Mouse (Mus musculus): ENCODE results near the gene Odf3. TPM values are rescaled to one million over a fixed set of nuclear protein-coding genes. Genes with fewer than 3 reads are reported as not detected.
"Not testable (repeated sequence)": the region's sequence is repeated elsewhere in the genome, so short reads cannot be mapped to it uniquely, and the experiment has no call there.

Gene Odf3
- total and polyA plus RNA-seq, 3 experiments, result 0.11 TPM; not detected in 2

- Histone ChIP-seq H3K9me3 (replicated peaks) (no peaks in the 10 kb centered on the region), H3K4me3 (ENCODE audit: low read depth, low read length) (peak overlapping the region; percentile 90), H3K36me3 (replicated peaks) (peaks cover 59% of the 10 kb centered on the region), H3K27me3 (ENCODE audit: insufficient read depth, low read length) (no peaks in the 10 kb centered on the region), H3K4me1 (ENCODE audit: insufficient read depth, low read depth, low read length) (peaks cover 43% of the 10 kb centered on the region)
- ATAC-seq (ENCODE audit: extremely low read depth, insufficient number of reproducible peaks, low FRiP score, poor library complexity, severe bottlenecking) (0 out of 2 replicates have a peak, but pooled peaks have one; percentile 4), DNase-seq (ENCODE audit: low spot score) (no peak)
- TF ChIP-seq GATA1 (IDR thresholded peaks at IDR 0.05; ENCODE audit: borderline replicate concordance, low read length) (no peak), GATA2 (IDR thresholded peaks at IDR 0.05; ENCODE audit: borderline replicate concordance, low read depth, low read length) (no peak), CTCF (IDR thresholded peaks at IDR 0.05; ENCODE audit: low read depth, low read length) (no peak), POLR2AphosphoS5 (IDR thresholded peaks at IDR 0.05; ENCODE audit: insufficient replicate concordance, low read depth, low read length) (no peak), TAL1 (conservative IDR thresholded peaks at IDR 0.05; ENCODE audit: low read depth, low read length) (no peak)
Measured at GRCm38 (mm10) chr7:140882469-140882803, 34.8 kb downstream of the Odf3 start.

- ATAC-seq (ENCODE audit: extremely low read depth, insufficient number of reproducible peaks, low FRiP score, poor library complexity, severe bottlenecking); H3K4me1 ChIP-seq (ENCODE audit: insufficient read depth, low read depth, low read length); H3K27me3 ChIP-seq (ENCODE audit: insufficient read depth, low read length); H3K9me3 ChIP-seq (replicated peaks); DNase-seq (ENCODE audit: low spot score); H3K4me3 ChIP-seq (ENCODE audit: low read depth, low read length): not testable (repeated sequence)
- peaks cover 83% of the 10 kb centered on the region for H3K36me3 ChIP-seq (replicated peaks)
Measured at GRCm38 (mm10) chr7:140890636-140891035, 43.0 kb downstream of the Odf3 start.

GRCm38 (mm10) chr7:140894031-140894430 is 46.4 kb downstream of the Odf3 start:
- no peaks in the 10 kb centered on the region for H3K9me3 ChIP-seq (replicated peaks)
- H3K4me1 ChIP-seq (ENCODE audit: insufficient read depth, low read depth, low read length), result peaks cover 4% of the 10 kb centered on the region
- H3K4me3 ChIP-seq (ENCODE audit: low read depth, low read length), result no peak overlapping the region
- ATAC-seq (ENCODE audit: extremely low read depth, insufficient number of reproducible peaks, low FRiP score, poor library complexity, severe bottlenecking) (no peak), DNase-seq (ENCODE audit: low spot score) (no peak)
- TF ChIP-seq GATA2 (IDR thresholded peaks at IDR 0.05; ENCODE audit: borderline replicate concordance, low read depth, low read length) (no peak), TAL1 (conservative IDR thresholded peaks at IDR 0.05; ENCODE audit: low read depth, low read length) (no peak), GATA1 (IDR thresholded peaks at IDR 0.05; ENCODE audit: borderline replicate concordance, low read length) (no peak), POLR2AphosphoS5 (IDR thresholded peaks at IDR 0.05; ENCODE audit: insufficient replicate concordance, low read depth, low read length) (no peak), CTCF (IDR thresholded peaks at IDR 0.05; ENCODE audit: low read depth, low read length) (no peak)
- peaks cover 82% of the 10 kb centered on the region for H3K36me3 ChIP-seq (replicated peaks)
- H3K27me3 ChIP-seq (ENCODE audit: insufficient read depth, low read length), result no peaks in the 10 kb centered on the region

- Histone ChIP-seq H3K36me3 (replicated peaks) (peaks cover 82% of the 10 kb centered on the region), H3K4me3 (ENCODE audit: low read depth, low read length) (no peak overlapping the region), H3K4me1 (ENCODE audit: insufficient read depth, low read depth, low read length) (peaks cover 4% of the 10 kb centered on the region), H3K9me3 (replicated peaks) (no peaks in the 10 kb centered on the region), H3K27me3 (ENCODE audit: insufficient read depth, low read length) (no peaks in the 10 kb centered on the region)
- no peak for TF ChIP-seq GATA2 (IDR thresholded peaks at IDR 0.05; ENCODE audit: borderline replicate concordance, low read depth, low read length)
- TF ChIP-seq TAL1 (conservative IDR thresholded peaks at IDR 0.05; ENCODE audit: low read depth, low read length), result no peak
- no peak for TF ChIP-seq CTCF (IDR thresholded peaks at IDR 0.05; ENCODE audit: low read depth, low read length)
- TF ChIP-seq GATA1 (IDR thresholded peaks at IDR 0.05; ENCODE audit: borderline replicate concordance, low read length), result no peak
- DNase-seq (ENCODE audit: low spot score) (no peak), ATAC-seq (ENCODE audit: extremely low read depth, insufficient number of reproducible peaks, low FRiP score, poor library complexity, severe bottlenecking) (no peak)
Measured at GRCm38 (mm10) chr7:140894611-140895010, 47.0 kb downstream of the Odf3 start.

- Histone ChIP-seq H3K36me3 (replicated peaks) (peaks cover 77% of the 10 kb centered on the region), H3K4me3 (ENCODE audit: low read depth, low read length) (no peak overlapping the region), H3K4me1 (ENCODE audit: insufficient read depth, low read depth, low read length) (no peaks in the 10 kb centered on the region), H3K9me3 (replicated peaks) (no peaks in the 10 kb centered on the region), H3K27me3 (ENCODE audit: insufficient read depth, low read length) (no peaks in the 10 kb centered on the region)
- no peak for DNase-seq (ENCODE audit: low spot score)
- no peak for ATAC-seq (ENCODE audit: extremely low read depth, insufficient number of reproducible peaks, low FRiP score, poor library complexity, severe bottlenecking)
- TF ChIP-seq TAL1 (conservative IDR thresholded peaks at IDR 0.05; ENCODE audit: low read depth, low read length) (no peak), POLR2AphosphoS5 (IDR thresholded peaks at IDR 0.05; ENCODE audit: insufficient replicate concordance, low read depth, low read length) (no peak), GATA1 (IDR thresholded peaks at IDR 0.05; ENCODE audit: borderline replicate concordance, low read length) (no peak), CTCF (IDR thresholded peaks at IDR 0.05; ENCODE audit: low read depth, low read length) (no peak), GATA2 (IDR thresholded peaks at IDR 0.05; ENCODE audit: borderline replicate concordance, low read depth, low read length) (no peak)
Measured at GRCm38 (mm10) chr7:140897863-140898262, 50.3 kb downstream of the Odf3 start.

GRCm38 (mm10) chr7:140899121-140899520 is 51.5 kb downstream of the Odf3 start:
- TF ChIP-seq POLR2AphosphoS5 (IDR thresholded peaks at IDR 0.05; ENCODE audit: insufficient replicate concordance, low read depth, low read length) (no peak), CTCF (IDR thresholded peaks at IDR 0.05; ENCODE audit: low read depth, low read length) (no peak), GATA2 (IDR thresholded peaks at IDR 0.05; ENCODE audit: borderline replicate concordance, low read depth, low read length) (no peak), GATA1 (IDR thresholded peaks at IDR 0.05; ENCODE audit: borderline replicate concordance, low read length) (no peak), TAL1 (conservative IDR thresholded peaks at IDR 0.05; ENCODE audit: low read depth, low read length) (no peak)
- Histone ChIP-seq H3K27me3 (ENCODE audit: insufficient read depth, low read length) (no peaks in the 10 kb centered on the region), H3K4me1 (ENCODE audit: insufficient read depth, low read depth, low read length) (0 out of 2 replicates have a peak, but pooled peaks cover 2% of the 10 kb centered on the region), H3K4me3 (ENCODE audit: low read depth, low read length) (no peak overlapping the region), H3K36me3 (replicated peaks) (peaks cover 65% of the 10 kb centered on the region), H3K9me3 (replicated peaks) (no peaks in the 10 kb centered on the region)
- no peak for DNase-seq (ENCODE audit: low spot score)
- no peak for ATAC-seq (ENCODE audit: extremely low read depth, insufficient number of reproducible peaks, low FRiP score, poor library complexity, severe bottlenecking)

GRCm38 (mm10) chr7:140900220-140900619 is 52.6 kb downstream of the Odf3 start, which contains the start of gene Cox8b:
Cox8b (minus strand) TSS chr7:140900446.
- peaks cover 55% of the 10 kb centered on the region for H3K36me3 ChIP-seq (replicated peaks)
- no peak for TF ChIP-seq GATA2 (IDR thresholded peaks at IDR 0.05; ENCODE audit: borderline replicate concordance, low read depth, low read length)
- TF ChIP-seq POLR2AphosphoS5 (IDR thresholded peaks at IDR 0.05; ENCODE audit: insufficient replicate concordance, low read depth, low read length), result no peak
- no peak for TF ChIP-seq TAL1 (conservative IDR thresholded peaks at IDR 0.05; ENCODE audit: low read depth, low read length)
- TF ChIP-seq GATA1 (IDR thresholded peaks at IDR 0.05; ENCODE audit: borderline replicate concordance, low read length), result no peak
- no peak for TF ChIP-seq CTCF (IDR thresholded peaks at IDR 0.05; ENCODE audit: low read depth, low read length)
- H3K27me3 ChIP-seq (ENCODE audit: insufficient read depth, low read length), result 0 out of 2 replicates have a peak, but pooled peaks cover 2% of the 10 kb centered on the region
- 0 out of 2 replicates have a peak, but pooled peaks cover 2% of the 10 kb centered on the region for H3K4me1 ChIP-seq (ENCODE audit: insufficient read depth, low read depth, low read length)
- no peak for DNase-seq (ENCODE audit: low spot score)
- no peak within 1 kb of the TSS for H3K4me3 ChIP-seq (ENCODE audit: low read depth, low read length)
- no peak for ATAC-seq (ENCODE audit: extremely low read depth, insufficient number of reproducible peaks, low FRiP score, poor library complexity, severe bottlenecking)
- H3K9me3 ChIP-seq (replicated peaks), result no peaks in the 10 kb centered on the region
